Mouse (Mus musculus) embryo, embryonic 10.5 days (tissue): Measurements from ENCODE around the gene Kansl2.

ENCODE experiments used
- DNase-seq: peaks from one replicate; pipeline ENCODE4 v3.0.0-alpha.2; 2015; ENCODE audit warnings: low spot score

The Kansl2 gene

DNA sequence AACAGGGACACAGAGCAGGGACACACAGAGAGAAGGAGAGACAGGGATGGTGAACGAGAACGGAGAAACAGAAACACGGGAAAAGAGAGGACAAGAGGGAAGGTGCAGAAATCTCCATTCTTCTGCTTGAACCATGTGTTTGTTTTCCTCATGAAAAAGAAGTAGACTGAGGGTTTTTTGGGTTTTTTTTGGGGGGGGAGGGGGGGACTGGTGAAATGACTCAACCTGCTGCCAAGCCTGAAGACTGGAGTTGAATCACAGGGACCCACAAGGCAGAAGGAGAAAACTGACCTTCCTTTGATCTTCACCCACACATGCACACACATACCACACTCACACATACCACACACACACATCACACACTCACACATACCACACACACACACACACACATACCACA, 30.7 kb downstream of the Kansl2 start:
- DNase-seq, result no peak

DNA sequence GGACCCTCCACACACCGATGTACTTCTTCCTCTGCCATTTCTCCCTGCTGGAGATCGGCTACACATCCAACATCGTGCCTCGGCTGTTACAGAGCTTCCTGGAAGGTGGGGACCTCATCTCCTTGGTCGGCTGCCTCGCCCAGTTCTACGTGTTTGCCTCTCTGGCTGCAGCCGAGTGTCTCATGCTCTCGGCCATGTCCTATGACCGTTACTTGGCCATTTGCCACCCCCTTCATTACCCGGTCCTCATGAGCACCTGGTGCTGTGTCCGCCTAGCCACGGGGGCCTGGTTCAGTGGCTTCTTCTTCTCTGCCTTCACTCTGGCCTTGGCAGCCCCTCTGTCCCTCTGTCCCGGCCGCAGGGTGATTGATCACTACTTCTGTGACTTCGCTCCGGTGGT, 36.4 kb downstream of the Kansl2 start:
- no peak for DNase-seq

DNA sequence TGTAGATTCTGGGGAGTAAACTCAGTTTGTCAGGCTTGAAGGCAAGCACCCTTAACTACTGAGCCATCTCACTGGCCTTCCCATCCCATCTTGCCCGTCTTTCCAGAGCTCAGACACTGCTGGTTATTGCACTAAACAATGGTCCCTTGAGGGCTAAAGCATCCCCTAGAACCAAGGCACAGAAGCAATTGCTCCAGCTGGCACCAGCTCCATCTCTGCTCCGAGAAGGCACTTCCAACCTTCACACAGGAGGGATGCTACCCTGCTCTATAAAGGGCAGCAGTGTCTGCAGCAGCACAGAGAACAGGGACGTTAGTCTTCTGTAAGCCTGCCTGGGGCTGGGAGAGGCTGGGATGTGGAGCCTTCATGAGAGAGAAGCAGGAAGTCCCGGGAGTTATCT, 42.0 kb downstream of the Kansl2 start, which contains the start of gene Olfr279:
Gene Olfr279 (plus strand): TSS at position 301 of the 400 bp plus-strand sequence.
- no peak for DNase-seq

DNA sequence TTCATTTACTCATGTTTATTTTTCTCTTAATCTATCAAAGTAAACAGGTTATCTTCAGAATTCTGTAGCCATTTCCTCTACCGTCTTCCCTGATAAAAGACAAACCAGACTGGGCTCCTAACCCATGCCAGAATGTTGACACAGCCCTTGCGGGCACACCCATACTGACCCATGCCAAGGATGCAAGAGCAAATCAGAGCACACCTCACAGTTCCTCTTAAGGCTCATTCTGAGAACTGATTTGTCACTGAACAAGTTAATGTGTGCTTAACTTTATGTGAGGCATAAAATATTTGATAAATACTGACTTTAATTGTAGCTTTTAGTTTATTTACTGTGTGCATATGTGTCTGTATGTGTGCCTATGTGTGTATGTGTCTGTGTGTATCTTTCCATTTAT, 42.7 kb downstream of the Kansl2 start:
- DNase-seq, result no peak

DNA sequence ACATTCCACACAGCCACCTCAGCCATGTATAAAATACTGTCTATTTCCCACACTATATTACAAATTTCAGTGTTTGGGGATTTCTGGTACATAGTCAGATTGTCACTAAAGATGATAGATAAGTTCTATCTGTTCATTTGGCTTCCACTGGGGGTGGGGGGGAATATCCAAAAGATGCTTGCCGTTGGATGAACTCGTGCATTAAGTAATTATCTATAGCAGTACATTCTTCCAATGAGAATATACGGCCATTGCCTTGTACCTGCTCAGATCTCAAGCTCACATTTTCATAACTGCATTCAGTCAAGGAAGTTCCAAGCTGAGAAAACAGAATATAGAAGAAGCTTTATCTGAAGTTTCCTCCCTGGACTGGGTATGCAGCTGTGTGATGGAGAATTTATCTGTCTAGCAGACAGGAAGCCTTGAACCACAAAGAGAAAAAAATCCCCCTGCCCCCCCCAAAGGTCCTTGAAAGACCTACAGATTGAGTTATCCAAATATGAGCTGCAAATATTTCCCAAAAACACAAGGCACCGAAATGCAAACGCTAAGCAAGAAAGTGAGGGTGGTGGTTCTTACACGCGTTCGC, 47.5 kb downstream of the Kansl2 start:
- DNase-seq, result no peak

DNA sequence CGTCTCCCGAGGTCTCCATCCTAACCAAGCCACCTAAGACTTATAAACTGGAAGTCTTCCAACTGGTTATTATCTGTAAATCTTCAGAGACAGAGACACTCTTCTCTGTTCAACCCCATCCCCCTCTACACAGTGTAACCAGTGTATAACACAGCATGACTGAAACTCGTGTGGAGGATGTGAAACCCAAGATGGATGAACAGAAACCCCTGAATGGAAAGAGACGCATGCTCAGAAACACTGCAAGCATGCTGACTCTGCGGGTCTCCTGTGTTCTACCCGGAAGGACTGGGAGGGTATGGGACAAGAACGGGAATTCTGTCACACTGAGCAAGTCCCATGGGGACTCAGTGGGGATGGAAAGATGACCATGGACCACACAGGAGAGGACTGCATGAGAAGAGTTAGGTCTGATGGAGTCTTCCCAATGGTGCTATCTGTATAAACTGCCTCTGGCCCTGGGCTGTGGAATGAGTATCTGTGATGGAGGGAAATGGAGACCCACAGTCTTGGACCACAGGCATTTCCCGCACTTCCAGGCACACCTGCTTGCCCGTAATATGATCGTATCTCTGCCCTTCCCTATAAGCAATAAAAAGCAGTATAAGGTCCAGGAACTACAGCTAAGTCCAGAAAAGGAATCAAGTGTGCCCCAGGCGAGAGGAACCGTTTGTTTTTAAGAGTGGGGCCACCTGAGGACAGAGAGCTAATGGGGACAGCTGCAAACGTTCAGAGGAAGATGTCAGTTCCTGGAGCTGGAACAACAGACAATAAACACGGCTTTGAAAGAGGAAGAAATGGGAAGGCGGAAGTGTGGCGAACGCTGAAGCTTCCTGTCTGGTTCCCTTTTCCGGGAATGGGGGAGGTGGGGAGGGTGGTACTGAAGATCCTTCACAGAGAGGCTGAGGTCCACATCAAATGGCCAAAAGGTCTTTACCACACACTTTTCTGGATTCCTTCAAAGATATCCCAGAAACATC, 49.9 kb downstream of the Kansl2 start:
- DNase-seq, result no peak

DNA sequence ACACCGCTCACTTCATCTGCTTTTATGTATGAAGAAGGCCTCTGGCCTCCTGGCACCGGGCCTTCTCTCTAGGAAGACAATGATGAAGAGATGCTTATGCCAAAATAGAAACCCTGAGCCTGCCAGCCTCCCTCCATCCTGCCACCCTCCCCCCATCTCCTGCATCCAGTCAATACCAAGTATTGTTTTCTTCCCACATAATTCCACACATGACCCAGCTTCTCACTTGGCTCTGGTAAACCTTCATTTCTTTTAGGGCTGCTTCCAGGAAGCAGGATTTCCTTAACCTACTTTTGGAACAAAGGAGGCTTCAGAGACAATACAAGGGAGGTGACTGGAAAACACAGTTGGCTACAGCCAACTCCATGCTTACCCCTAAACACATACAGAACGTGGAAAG, 51.4 kb downstream of the Kansl2 start, which contains the start of gene Lalba:
Gene Lalba (minus strand): TSS at position 21 of the 400 bp plus-strand sequence.
- no peak for DNase-seq

DNA sequence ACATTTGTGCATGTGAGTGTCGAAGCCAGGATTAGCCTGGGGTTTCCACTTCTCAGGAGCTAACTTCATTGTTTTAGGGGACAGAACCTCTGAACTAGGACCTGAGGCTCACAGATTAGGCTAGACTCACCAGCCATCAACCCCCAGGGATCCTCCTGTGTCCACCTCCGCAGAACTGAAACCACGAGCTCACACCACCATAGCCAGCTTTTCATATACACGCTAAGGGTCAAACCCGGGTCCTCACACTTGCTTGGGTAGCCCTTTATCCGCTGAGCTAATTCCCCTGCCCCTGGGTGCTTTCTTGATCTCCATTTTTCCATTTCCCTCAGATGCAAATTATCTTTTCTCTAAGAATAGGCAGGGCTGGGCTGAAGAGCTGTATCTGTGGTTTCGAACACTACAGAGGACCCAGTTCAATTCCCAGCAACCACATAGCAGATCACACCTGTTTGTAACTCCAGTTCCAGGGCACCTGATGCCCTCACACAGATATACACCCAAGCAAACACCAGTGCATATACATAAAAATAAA, 54.4 kb downstream of the Kansl2 start:
- DNase-seq, result no peak

DNA sequence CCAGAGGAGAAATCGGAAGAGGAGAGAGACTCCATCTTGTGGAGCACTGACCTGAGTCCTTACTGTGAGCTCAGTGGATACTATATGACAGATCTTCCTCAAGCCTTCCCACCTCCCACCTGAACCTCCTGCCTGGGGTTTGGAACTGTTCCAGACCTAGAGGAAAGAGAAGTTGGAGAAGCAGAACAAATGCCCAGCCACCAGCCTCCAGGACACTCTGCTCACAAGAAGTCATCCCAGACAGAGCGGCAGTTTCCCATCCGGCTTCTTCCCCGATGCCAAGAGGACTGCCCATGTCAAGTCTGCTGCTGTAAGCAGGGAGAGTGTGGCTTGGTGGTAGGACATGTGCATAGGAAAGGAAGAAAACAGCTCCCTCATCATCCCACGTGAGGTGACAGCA, 57.8 kb downstream of the Kansl2 start:
- DNase-seq, result no peak

DNA sequence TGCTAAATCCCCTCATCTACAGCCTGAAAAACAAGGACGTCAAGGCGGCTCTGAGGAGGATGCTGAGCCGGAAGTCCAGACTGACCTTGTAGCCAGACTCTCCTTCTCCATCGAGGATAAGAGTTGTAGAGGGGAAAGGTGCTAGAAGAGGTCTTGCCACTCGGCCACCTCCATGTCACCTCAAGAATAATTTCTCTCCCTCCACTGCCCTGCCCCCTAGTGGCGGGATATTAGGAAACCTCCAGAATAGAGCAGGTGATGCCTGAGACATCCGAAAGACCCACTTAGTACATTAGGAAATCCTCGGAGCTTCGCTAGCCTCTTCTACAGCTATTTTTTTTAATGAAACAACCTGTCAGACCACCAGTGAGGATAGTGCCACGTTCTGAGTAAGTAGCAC, 58.7 kb downstream of the Kansl2 start:
- DNase-seq, result peak; percentile 68

DNA sequence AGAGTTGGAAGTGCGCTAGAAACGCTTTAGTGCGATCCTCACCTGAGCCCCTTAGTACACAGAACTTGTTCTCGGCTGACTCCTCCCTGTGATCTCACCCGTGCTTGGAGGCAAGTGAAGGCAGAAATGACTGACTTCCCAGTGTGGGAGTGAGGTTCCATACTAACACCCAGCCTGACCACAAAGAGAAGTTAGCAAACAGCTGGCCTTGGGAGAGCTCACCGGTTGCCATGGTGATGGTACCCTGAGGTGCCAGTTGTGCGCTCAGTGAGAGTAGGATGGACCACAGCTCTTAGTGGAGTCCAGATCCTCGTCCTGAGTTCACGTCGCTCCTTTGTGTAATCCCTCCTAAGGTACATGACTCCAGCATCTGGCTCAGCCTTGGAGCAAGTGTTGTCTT, 59.1 kb downstream of the Kansl2 start:
- no peak for DNase-seq

DNA sequence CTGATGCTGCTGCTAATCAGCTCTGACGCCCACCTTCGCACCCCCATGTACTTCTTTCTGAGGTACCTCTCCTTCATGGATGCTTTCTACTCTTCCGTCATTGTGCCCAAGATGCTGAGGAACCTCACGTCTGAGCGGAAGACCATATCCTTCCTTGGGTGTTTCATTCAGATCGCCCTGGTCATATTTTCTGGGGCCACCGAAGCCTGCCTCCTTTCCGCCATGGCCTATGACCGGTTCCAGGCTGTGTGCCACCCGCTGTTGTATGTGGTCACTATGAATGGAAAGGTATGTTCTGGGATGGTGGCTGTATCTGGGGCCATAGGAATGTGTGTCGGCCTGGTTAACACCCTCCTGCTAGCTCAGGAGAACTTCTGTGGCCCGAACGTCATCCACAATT, 62.5 kb downstream of the Kansl2 start:
- DNase-seq, result no peak

DNA sequence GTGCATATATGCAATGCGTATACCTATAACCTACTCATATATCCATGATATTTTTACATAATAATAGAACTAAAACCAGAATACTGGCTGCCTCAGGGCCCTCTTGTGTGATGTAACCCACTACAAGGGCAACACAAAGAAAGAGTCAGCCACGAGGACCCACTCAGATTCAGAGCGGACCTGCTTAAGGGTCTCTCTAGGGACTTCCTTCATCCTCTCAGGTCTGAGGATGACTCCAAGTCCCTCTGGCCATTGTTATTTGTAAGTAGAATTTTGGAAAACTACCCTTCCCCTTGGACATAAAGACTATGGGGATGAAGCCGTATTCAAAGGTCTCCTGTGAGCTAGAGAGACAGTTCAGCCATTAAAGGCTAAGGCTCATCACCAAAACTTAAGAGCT, 64.5 kb downstream of the Kansl2 start, which contains the start of gene OR5BS1P:
Gene OR5BS1P (plus strand): TSS at position 301 of the 400 bp plus-strand sequence.
- DNase-seq, result no peak
